Mouse (Mus musculus): ENCODE data around the gene Slc28a3.

Gene Slc28a3

GRCm38 (mm10) chr13:58560497-58561138 lies 50.1 kb downstream of the Slc28a3 start:
- peak; percentile 20 for DNase-seq (ENCODE audit: low spot score)

- no peak for DNase-seq (ENCODE audit: low spot score)
Observed at GRCm38 (mm10) chr13:58558216-58558615, 52.5 kb downstream of the Slc28a3 start.

GRCm38 (mm10) chr13:58556018-58556417 lies 54.7 kb downstream of the Slc28a3 start:
- DNase-seq (ENCODE audit: low spot score), result no peak

GRCm38 (mm10) chr13:58555561-58555960 lies 55.1 kb downstream of the Slc28a3 start:
- DNase-seq (ENCODE audit: low spot score), result no peak

GRCm38 (mm10) chr13:58551924-58552323 lies 58.8 kb downstream of the Slc28a3 start:
- no peak for DNase-seq (ENCODE audit: low spot score)

- DNase-seq (ENCODE audit: low spot score), result no peak
Observed at GRCm38 (mm10) chr13:58547570-58547969, 63.1 kb downstream of the Slc28a3 start.

- no peak for DNase-seq (ENCODE audit: low spot score)
Observed at GRCm38 (mm10) chr13:58543688-58544408, 66.8 kb downstream of the Slc28a3 start.

- DNase-seq (ENCODE audit: low spot score), result peak; percentile 76
Observed at GRCm38 (mm10) chr13:58543066-58543465, 67.6 kb downstream of the Slc28a3 start.

GRCm38 (mm10) chr13:58542601-58543041 lies 68.1 kb downstream of the Slc28a3 start:
- no peak for DNase-seq (ENCODE audit: low spot score)

GRCm38 (mm10) chr13:58542167-58542566 lies 68.5 kb downstream of the Slc28a3 start:
- DNase-seq (ENCODE audit: low spot score), result no peak

- DNase-seq (ENCODE audit: low spot score), result no peak
Observed at GRCm38 (mm10) chr13:58541620-58542019, 69.1 kb downstream of the Slc28a3 start.

GRCm38 (mm10) chr13:58538966-58539365 lies 71.7 kb downstream of the Slc28a3 start:
- no peak for DNase-seq (ENCODE audit: low spot score)

- DNase-seq (ENCODE audit: low spot score), result no peak
Observed at GRCm38 (mm10) chr13:58538366-58538765, 72.3 kb downstream of the Slc28a3 start.

GRCm38 (mm10) chr13:58537916-58538233 lies 72.8 kb downstream of the Slc28a3 start:
- no peak for DNase-seq (ENCODE audit: low spot score)

- no peak for DNase-seq (ENCODE audit: low spot score)
Observed at GRCm38 (mm10) chr13:58537232-58537915, 73.3 kb downstream of the Slc28a3 start.

GRCm38 (mm10) chr13:58536466-58537231 lies 74.0 kb downstream of the Slc28a3 start:
- no peak for DNase-seq (ENCODE audit: low spot score)

- DNase-seq (ENCODE audit: low spot score), result no peak
Observed at GRCm38 (mm10) chr13:58535321-58535720, 75.4 kb downstream of the Slc28a3 start.

- no peak for DNase-seq (ENCODE audit: low spot score)
Observed at GRCm38 (mm10) chr13:58534861-58535260, 75.8 kb downstream of the Slc28a3 start.

- DNase-seq (ENCODE audit: low spot score), result no peak
Observed at GRCm38 (mm10) chr13:58534216-58534841, 76.3 kb downstream of the Slc28a3 start.

GRCm38 (mm10) chr13:58524581-58524980 lies 86.1 kb downstream of the Slc28a3 start:
- no peak for DNase-seq (ENCODE audit: low spot score)

GRCm38 (mm10) chr13:58523761-58524117 lies 86.9 kb downstream of the Slc28a3 start:
- no peak for DNase-seq (ENCODE audit: low spot score)

All from ovary, postnatal 36 days (tissue).